Mouse (Mus musculus): ENCODE data around the gene Gtf2ird1. TPM values are rescaled to one million over a fixed set of nuclear protein-coding genes. Genes with fewer than 3 reads are reported as not detected.
"Not testable (repeated sequence)": the region's sequence is repeated elsewhere in the genome, so short reads cannot be mapped to it uniquely, and the experiment has no call there.

Gtf2ird1 gene
- polyA plus RNA-seq, 1 experiment from 2014 or later: 85.9 TPM

DNA sequence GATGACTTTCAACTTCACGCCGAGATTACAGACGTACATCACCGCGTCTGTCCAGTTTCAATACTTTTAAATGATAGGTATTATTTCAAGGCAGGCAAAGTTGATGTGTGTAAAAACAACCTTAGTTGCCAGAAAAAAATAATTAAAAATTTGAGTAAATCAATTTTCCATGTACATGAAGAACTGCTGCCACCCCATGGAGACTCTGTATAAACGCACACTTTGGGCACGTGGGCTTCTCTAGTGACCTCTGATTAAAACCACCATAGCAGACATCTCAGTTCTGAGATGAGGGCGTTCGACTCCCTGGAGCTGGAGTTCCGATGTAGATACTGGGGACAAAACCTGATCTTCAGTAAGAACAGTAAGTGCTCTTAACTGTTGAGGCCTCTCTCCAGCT is 115.2 kb downstream of the Gtf2ird1 start:
- Histone ChIP-seq H3K4me1 (replicated peaks; ENCODE audit: control insufficient read depth, insufficient read depth, low read length) (no peaks in the 10 kb centered on the region), H3K27ac (ENCODE audit: low read depth) (no peak overlapping the region), H3K9me3 (ENCODE audit: control insufficient read depth, low read length) (no peaks in the 10 kb centered on the region), H3K9ac (ENCODE audit: low read length) (no peak overlapping the region), H3K27me3 (replicated peaks; ENCODE audit: control insufficient read depth, insufficient read depth, low read length) (no peaks in the 10 kb centered on the region), H3K4me3 (ENCODE audit: low read depth, low read length) (no peak overlapping the region), H3K36me3 (ENCODE audit: control insufficient read depth, insufficient read depth, low read length) (no peaks in the 10 kb centered on the region), H3K4me2 (ENCODE audit: low read length) (no peak overlapping the region)
- DNase-seq (ENCODE audit: low spot score) (no peak), ATAC-seq (replicated peaks; ENCODE audit: low FRiP score, low TSS enrichment, low read depth) (no peak; the same call in 1 of the 2 replicates)
- 72% methylated on average over 10 of the region's 10 CpGs for WGBS

DNA sequence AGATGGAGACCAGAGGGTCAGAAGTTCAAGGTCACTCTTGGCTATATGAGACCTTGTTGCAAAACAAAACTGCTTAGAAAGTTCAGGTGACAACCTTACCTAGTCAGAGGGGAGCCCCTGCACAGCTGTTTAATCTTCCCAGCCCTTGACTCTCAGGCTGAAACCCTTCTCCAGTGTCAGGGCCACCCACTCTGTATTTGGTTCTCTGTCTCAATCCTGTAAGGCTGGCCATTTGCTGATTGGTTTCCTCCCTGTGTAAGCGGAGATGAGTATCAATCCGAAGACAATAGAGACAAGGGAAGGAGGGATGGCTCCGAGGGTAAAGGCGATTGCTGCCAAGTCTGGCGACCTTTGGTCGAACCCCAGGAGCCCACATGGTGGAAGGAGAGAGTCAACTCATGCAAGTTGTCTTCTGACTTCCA is 116.4 kb downstream of the Gtf2ird1 start:
- no peaks in the 10 kb centered on the region for H3K27me3 ChIP-seq (replicated peaks; ENCODE audit: control insufficient read depth, insufficient read depth, low read length)
- no peak overlapping the region for H3K27ac ChIP-seq (ENCODE audit: low read depth)
- H3K4me1 ChIP-seq (replicated peaks; ENCODE audit: control insufficient read depth, insufficient read depth, low read length): no peaks in the 10 kb centered on the region
- DNase-seq (ENCODE audit: low spot score): no peak
- WGBS: 37% methylated on average over 6 of the region's 6 CpGs
- no peak overlapping the region for H3K4me3 ChIP-seq (ENCODE audit: low read depth, low read length)
- no peak overlapping the region for H3K4me2 ChIP-seq (ENCODE audit: low read length)
- H3K9me3 ChIP-seq (ENCODE audit: control insufficient read depth, low read length): no peaks in the 10 kb centered on the region
- no peak overlapping the region for H3K9ac ChIP-seq (ENCODE audit: low read length)
- ATAC-seq (replicated peaks; ENCODE audit: low FRiP score, low TSS enrichment, low read depth): no peak
- H3K36me3 ChIP-seq (ENCODE audit: control insufficient read depth, insufficient read depth, low read length): no peaks in the 10 kb centered on the region

DNA sequence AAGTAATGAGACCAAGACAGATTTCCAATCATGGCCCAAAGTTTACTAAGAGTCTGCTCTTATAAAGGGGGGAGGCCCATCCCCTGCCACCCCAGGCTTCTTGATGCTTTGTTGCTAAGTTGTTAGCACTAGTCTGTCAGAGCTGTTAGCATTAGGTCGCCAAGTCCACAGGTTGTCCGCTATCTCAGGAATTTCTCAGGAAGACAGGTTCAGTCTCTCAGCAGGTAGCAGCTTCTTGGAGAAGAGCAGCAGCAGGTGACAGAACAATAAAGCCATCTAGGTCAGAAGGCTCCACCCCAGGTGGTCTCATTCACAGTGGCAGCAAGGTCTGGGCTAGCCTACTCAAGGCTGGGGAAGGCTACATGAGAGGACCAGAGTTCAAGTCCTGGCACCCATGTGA is 119.5 kb downstream of the Gtf2ird1 start:
- DNase-seq (ENCODE audit: low spot score); ATAC-seq (replicated peaks; ENCODE audit: low FRiP score, low TSS enrichment, low read depth); H3K27me3 ChIP-seq (replicated peaks; ENCODE audit: control insufficient read depth, insufficient read depth, low read length); H3K4me1 ChIP-seq (replicated peaks; ENCODE audit: control insufficient read depth, insufficient read depth, low read length); H3K36me3 ChIP-seq (ENCODE audit: control insufficient read depth, insufficient read depth, low read length); H3K4me3 ChIP-seq (ENCODE audit: low read depth, low read length); H3K9me3 ChIP-seq (ENCODE audit: control insufficient read depth, low read length); H3K4me2 ChIP-seq (ENCODE audit: low read length); H3K9ac ChIP-seq (ENCODE audit: low read length); H3K27ac ChIP-seq (ENCODE audit: low read depth): not testable (repeated sequence)
- WGBS: 49% methylated on average over 2 of the region's 2 CpGs

DNA sequence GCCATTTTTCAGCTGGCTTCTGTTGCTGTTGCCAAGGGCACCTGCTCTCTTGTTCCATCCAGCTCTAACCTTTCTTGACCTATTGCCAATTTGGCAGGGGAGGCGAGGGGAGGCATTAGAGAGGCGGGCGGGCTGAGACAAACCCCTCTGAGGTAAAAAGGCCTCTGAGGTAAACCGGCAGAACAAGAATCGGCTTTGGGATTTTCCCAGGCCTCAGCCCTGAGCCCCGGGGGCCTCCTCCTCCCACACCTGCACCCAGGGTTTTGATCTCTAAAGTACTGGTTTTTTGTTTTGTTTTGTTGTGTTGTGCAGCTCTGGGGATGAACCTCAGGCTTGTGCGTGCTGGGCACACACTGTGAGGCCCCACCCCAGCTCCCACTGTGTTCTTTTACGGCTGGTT is 123.8 kb downstream of the Gtf2ird1 start:
- 54% methylated on average over 8 of the region's 8 CpGs for WGBS
- H3K4me1 ChIP-seq (replicated peaks; ENCODE audit: control insufficient read depth, insufficient read depth, low read length): no peaks in the 10 kb centered on the region
- ATAC-seq (replicated peaks; ENCODE audit: low FRiP score, low TSS enrichment, low read depth): no peak
- no peaks in the 10 kb centered on the region for H3K27me3 ChIP-seq (replicated peaks; ENCODE audit: control insufficient read depth, insufficient read depth, low read length)
- H3K27ac ChIP-seq (ENCODE audit: low read depth): no peak overlapping the region
- no peak overlapping the region for H3K4me2 ChIP-seq (ENCODE audit: low read length)
- H3K9me3 ChIP-seq (ENCODE audit: control insufficient read depth, low read length): no peaks in the 10 kb centered on the region
- no peak overlapping the region for H3K9ac ChIP-seq (ENCODE audit: low read length)
- no peaks in the 10 kb centered on the region for H3K36me3 ChIP-seq (ENCODE audit: control insufficient read depth, insufficient read depth, low read length)
- no peak overlapping the region for H3K4me3 ChIP-seq (ENCODE audit: low read depth, low read length)
- no peak for DNase-seq (ENCODE audit: low spot score)

DNA sequence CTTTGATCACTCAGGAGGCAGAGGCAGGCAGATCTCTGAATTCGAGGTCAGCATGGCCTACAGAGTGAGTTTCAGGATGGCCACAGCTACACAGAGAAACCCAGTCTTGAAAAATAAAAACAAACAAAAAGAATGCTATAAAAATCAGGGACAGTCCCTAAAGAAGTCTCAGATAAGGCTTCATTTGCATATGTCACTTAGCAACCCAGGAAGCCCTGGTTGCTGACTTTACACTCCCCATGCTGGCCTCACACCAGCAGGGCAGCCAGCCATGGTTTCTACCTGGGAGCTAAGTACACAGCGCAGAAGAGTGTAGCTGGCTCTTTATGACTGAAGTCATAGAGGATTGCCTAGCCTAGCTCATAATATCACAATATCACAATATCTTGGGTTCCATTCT is 126.4 kb downstream of the Gtf2ird1 start:
- DNase-seq (ENCODE audit: low spot score) (no peak), ATAC-seq (replicated peaks; ENCODE audit: low FRiP score, low TSS enrichment, low read depth) (no peak)
- Histone ChIP-seq H3K4me2 (ENCODE audit: low read length) (no peak overlapping the region), H3K4me1 (replicated peaks; ENCODE audit: control insufficient read depth, insufficient read depth, low read length) (no peaks in the 10 kb centered on the region), H3K9me3 (ENCODE audit: control insufficient read depth, low read length) (no peaks in the 10 kb centered on the region), H3K27me3 (replicated peaks; ENCODE audit: control insufficient read depth, insufficient read depth, low read length) (no peaks in the 10 kb centered on the region), H3K9ac (ENCODE audit: low read length) (no peak overlapping the region), H3K4me3 (ENCODE audit: low read depth, low read length) (no peak overlapping the region), H3K27ac (ENCODE audit: low read depth) (no peak overlapping the region), H3K36me3 (ENCODE audit: control insufficient read depth, insufficient read depth, low read length) (no peaks in the 10 kb centered on the region)
- 82% methylated on average over 2 of the region's 2 CpGs for WGBS

DNA sequence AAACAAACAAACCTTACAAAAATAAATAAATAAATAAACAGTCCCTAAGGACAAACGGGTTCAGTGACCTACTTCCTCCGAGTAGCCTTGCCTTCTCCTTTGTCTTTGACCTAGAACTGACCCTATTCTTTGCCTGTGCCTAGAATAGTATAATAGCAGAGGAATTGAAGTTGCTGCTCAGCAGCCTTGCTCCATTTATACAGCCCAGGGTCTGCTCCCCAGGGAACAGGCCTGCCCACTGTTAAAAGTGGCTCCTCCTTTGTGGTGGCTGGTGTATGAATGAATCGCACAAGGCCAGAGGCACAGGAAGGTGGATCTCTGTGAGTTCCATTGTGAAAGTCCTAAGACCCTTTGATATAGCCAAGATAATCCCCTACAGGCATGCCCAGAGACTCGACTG is 127.2 kb downstream of the Gtf2ird1 start:
- Histone ChIP-seq H3K27ac (ENCODE audit: low read depth) (no peak overlapping the region), H3K27me3 (replicated peaks; ENCODE audit: control insufficient read depth, insufficient read depth, low read length) (no peaks in the 10 kb centered on the region), H3K9ac (ENCODE audit: low read length) (no peak overlapping the region), H3K36me3 (ENCODE audit: control insufficient read depth, insufficient read depth, low read length) (no peaks in the 10 kb centered on the region), H3K4me1 (replicated peaks; ENCODE audit: control insufficient read depth, insufficient read depth, low read length) (no peaks in the 10 kb centered on the region), H3K4me3 (ENCODE audit: low read depth, low read length) (no peak overlapping the region), H3K4me2 (ENCODE audit: low read length) (no peak overlapping the region), H3K9me3 (ENCODE audit: control insufficient read depth, low read length) (no peaks in the 10 kb centered on the region)
- DNase-seq (ENCODE audit: low spot score) (no peak), ATAC-seq (replicated peaks; ENCODE audit: low FRiP score, low TSS enrichment, low read depth) (no peak)
- WGBS: 64% methylated on average over 4 of the region's 4 CpGs

DNA sequence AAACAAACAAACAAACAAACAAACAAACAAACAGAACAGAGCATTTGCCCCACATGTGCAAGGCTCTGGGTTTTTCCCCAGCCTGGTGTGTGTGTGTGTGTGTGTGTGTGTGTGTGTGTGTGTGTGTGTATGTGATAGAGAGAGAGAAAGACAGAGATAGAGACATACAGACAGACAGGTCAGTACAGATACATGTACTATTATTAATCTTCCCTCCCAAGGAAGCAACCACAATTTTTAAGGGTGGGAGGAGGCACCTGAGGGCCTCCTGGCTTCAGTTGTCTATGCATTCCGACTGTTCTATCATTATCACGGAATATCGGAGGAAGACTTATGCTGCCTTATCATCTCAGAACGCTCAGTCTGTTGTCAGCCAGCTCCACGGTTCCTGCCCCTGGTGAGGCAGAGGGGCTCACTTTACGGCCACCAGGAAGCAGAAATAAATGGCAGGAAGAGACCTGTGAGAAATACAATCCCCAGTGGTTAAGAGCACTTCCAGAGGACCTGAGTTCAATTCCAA is 128.0 kb downstream of the Gtf2ird1 start:
- DNase-seq (ENCODE audit: low spot score) (no peak), ATAC-seq (replicated peaks; ENCODE audit: low FRiP score, low TSS enrichment, low read depth) (no peak)
- H3K4me1 ChIP-seq (replicated peaks; ENCODE audit: control insufficient read depth, insufficient read depth, low read length): peaks cover 5% of the 10 kb centered on the region; the same call in 1 of the 2 replicates
- no peak overlapping the region for H3K4me3 ChIP-seq (ENCODE audit: low read depth, low read length)
- H3K27ac ChIP-seq (ENCODE audit: low read depth): no peak overlapping the region
- no peaks in the 10 kb centered on the region for H3K9me3 ChIP-seq (ENCODE audit: control insufficient read depth, low read length)
- no peak overlapping the region for H3K4me2 ChIP-seq (ENCODE audit: low read length)
- H3K27me3 ChIP-seq (replicated peaks; ENCODE audit: control insufficient read depth, insufficient read depth, low read length): no peaks in the 10 kb centered on the region
- H3K36me3 ChIP-seq (ENCODE audit: control insufficient read depth, insufficient read depth, low read length): no peaks in the 10 kb centered on the region
- no peak overlapping the region for H3K9ac ChIP-seq (ENCODE audit: low read length)
- 86% methylated on average over 6 of the region's 6 CpGs for WGBS

DNA sequence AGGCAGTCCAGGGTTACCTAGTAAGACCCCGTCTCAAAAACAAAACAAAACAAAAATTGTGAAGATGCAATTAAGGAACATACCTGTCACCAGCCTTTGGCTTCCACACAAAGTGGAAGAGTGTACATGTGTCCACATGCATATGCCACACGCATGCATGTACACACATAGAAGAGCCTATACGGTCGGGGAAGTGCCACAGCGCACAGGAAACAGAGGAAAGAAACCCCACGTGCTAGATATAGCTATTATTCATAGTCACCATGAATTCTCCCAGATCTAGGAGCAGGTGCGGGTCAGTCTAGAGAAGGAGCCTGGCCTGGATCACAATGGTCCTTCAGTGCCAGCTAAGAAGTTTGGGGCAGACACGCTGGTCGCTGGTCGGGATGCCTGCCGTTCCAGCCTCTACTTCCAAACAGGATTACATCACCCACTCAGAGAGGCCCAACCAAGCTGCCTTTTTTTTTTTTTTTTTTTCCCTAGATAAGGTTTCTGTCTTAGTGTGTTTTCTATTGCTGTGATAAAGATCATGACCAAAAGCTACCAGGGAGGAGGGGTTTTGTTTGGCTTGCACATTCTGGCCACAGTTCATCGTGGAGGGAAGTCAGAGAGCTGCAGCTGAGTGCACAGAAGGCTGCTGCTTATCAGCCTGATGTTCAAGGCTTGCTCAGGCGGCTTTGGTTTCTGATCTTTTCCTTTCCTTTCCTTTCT is 130.5 kb downstream of the Gtf2ird1 start:
- no peak overlapping the region for H3K4me3 ChIP-seq (ENCODE audit: low read depth, low read length)
- no peak overlapping the region for H3K9ac ChIP-seq (ENCODE audit: low read length)
- peak overlapping the region; percentile 29; the same call in 1 of the 2 replicates for H3K27ac ChIP-seq (ENCODE audit: low read depth)
- DNase-seq (ENCODE audit: low spot score): no peak
- H3K4me1 ChIP-seq (replicated peaks; ENCODE audit: control insufficient read depth, insufficient read depth, low read length): peaks cover 5% of the 10 kb centered on the region; the same call in 1 of the 2 replicates
- H3K27me3 ChIP-seq (replicated peaks; ENCODE audit: control insufficient read depth, insufficient read depth, low read length): no peaks in the 10 kb centered on the region
- WGBS: 51% methylated on average over 13 of the region's 13 CpGs
- ATAC-seq (replicated peaks; ENCODE audit: low FRiP score, low TSS enrichment, low read depth): no peak; the same call in 1 of the 2 replicates
- no peaks in the 10 kb centered on the region for H3K9me3 ChIP-seq (ENCODE audit: control insufficient read depth, low read length)
- no peak overlapping the region for H3K4me2 ChIP-seq (ENCODE audit: low read length)
- H3K36me3 ChIP-seq (ENCODE audit: control insufficient read depth, insufficient read depth, low read length): no peaks in the 10 kb centered on the region

DNA sequence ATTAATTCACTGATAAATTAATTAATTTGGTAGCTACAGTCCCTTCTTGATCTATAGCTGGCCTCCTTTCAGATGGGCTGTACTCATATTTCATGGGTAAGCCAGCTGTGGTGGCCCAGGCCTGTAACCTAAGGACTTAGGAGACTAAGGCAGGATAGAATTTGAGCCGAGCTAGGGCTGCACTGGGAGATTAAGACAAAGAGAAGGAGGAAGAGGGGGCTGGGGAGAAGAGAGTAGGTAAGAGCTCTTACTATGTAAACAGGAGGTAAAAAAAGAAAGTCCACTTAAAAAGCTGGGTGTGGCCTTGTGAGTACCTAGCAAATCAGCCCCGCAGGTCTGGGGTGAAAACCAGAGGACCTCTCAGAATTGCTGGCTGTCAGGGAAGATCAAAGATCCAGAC is 132.6 kb downstream of the Gtf2ird1 start:
- Histone ChIP-seq H3K9me3 (ENCODE audit: control insufficient read depth, low read length) (no peaks in the 10 kb centered on the region), H3K27ac (ENCODE audit: low read depth) (no peak overlapping the region), H3K9ac (ENCODE audit: low read length) (no peak overlapping the region), H3K4me3 (ENCODE audit: low read depth, low read length) (no peak overlapping the region), H3K4me2 (ENCODE audit: low read length) (no peak overlapping the region), H3K36me3 (ENCODE audit: control insufficient read depth, insufficient read depth, low read length) (no peaks in the 10 kb centered on the region), H3K27me3 (replicated peaks; ENCODE audit: control insufficient read depth, insufficient read depth, low read length) (no peaks in the 10 kb centered on the region), H3K4me1 (replicated peaks; ENCODE audit: control insufficient read depth, insufficient read depth, low read length) (peaks cover 5% of the 10 kb centered on the region; the same call in 1 of the 2 replicates)
- 4% methylated on average over 2 of the region's 2 CpGs for WGBS
- DNase-seq (ENCODE audit: low spot score): no peak
- no peak for ATAC-seq (replicated peaks; ENCODE audit: low FRiP score, low TSS enrichment, low read depth)
